Mouse (Mus musculus) testis, adult 2 months (tissue): ENCODE measurements at regions not wholly inside any gene's neighbourhood (a gene's known extent, or its start where the extent isn't known, plus 50 kb on each side); places are given as distances from the start of the nearest gene placed in this dataset.

Experiments
- H3K27ac ChIP-seq: fragments of 200-500 bp; 2 replicates; pipeline ENCODE4 v1.5.1; 2012; ENCODE audit warnings: low read depth, low read length; ENCODE audit not compliant: control insufficient read depth, insufficient read depth
- H3K27me3 ChIP-seq: fragments of 200-500 bp; 2 replicates; pipeline ENCODE4 v1.6.1; 2012; ENCODE audit warnings: mild to moderate bottlenecking, low read length, moderate library complexity; ENCODE audit not compliant: control insufficient read depth, insufficient read depth
- H3K36me3 ChIP-seq: fragments of 200-500 bp; 2 replicates; pipeline ENCODE4 v1.6.1; 2012; ENCODE audit warnings: mild to moderate bottlenecking, low read length; ENCODE audit not compliant: control insufficient read depth, insufficient read depth
- H3K4me1 ChIP-seq: fragments of 200-500 bp; 2 replicates; pipeline ENCODE4 v1.6.1; 2012; ENCODE audit warnings: low read length; ENCODE audit not compliant: control insufficient read depth, insufficient read depth
- H3K4me3 ChIP-seq: fragments of 200-500 bp; 2 replicates; pipeline ENCODE4 v1.5.1; 2012; ENCODE audit warnings: low read depth, mild to moderate bottlenecking, low read length, moderate library complexity, mixed read lengths; ENCODE audit not compliant: control insufficient read depth
- CTCF ChIP-seq: fragments of 200-500 bp; IDR thresholded peaks from 2 replicates; pipeline ENCODE4 v1.5.1; 2012; ENCODE audit warnings: low read depth, mild to moderate bottlenecking, inconsistent platforms, low read length, moderate library complexity; ENCODE audit not compliant: control insufficient read depth, insufficient read depth, insufficient replicate concordance
- POLR2A ChIP-seq: fragments of 200-500 bp; IDR thresholded peaks from 2 replicates; pipeline ENCODE4 v1.6.1; 2012; ENCODE audit warnings: low read depth, mild to moderate bottlenecking, inconsistent platforms, low read length, moderate library complexity; ENCODE audit not compliant: control insufficient read depth

DNA sequence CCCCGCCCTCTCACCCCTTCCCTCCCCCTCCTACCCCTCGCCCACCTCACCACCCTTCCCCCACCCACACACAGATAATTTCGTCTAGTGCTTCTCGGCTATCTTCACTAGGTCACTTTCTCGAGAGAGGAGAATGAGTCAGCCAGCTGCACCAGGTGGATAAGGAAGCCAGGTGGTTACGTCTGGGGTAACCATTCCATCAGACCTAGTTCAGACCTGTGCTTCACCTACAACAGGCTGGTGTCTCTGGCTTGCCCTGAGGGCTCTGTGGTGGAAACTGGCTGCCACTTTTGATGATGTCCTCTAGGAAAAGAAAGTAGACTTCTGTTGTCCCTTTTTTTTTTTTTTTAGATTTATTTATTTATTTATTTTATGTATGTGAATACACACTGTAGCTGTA lies 151.5 kb upstream of the Arid2 start:
- Histone ChIP-seq H3K27ac (no peak overlapping the region), H3K4me3 (no peak overlapping the region), H3K27me3 (no peaks in the 10 kb centered on the region)

DNA sequence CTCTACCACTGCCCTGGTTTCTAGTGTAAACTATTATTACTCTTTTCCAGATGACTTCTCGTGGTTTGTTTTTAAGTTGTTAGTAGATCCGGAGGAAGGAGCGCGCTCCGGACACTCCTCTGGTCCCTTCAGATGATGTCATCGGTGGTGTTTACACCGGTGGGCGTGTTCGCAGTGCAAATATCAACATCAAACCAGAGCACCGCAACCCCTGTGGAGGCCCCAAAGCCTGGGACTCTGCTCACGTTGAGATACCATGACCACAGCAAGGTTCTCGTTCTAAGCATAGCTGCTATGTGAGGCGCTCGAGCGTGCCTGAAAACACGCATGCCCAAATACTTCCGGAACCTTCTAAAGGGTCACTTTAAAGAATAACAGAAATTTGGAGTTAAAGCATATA lies 149.8 kb upstream of the Arid2 start:
- Histone ChIP-seq H3K36me3 (no peaks in the 10 kb centered on the region), H3K4me3 (no peak overlapping the region), H3K27ac (no peak overlapping the region), H3K4me1 (peaks cover 4% of the 10 kb centered on the region), H3K27me3 (no peaks in the 10 kb centered on the region)
- TF ChIP-seq CTCF (no peak), POLR2A (no peak)

More for the DNA sequence above, 151.5 kb upstream of the Arid2 start:
- TF ChIP-seq CTCF (no peak), POLR2A (no peak)
- no peaks in the 10 kb centered on the region for H3K36me3 ChIP-seq
- peaks cover 4% of the 10 kb centered on the region for H3K4me1 ChIP-seq

GRCm38 (mm10) chr15:96137945-96138344 lies 149.4 kb upstream of the Arid2 start:
- no peak for TF ChIP-seq POLR2A
- peaks cover 4% of the 10 kb centered on the region for H3K4me1 ChIP-seq
- H3K4me3 ChIP-seq, result no peak overlapping the region
- no peaks in the 10 kb centered on the region for H3K36me3 ChIP-seq
- H3K27ac ChIP-seq, result no peak overlapping the region
- H3K27me3 ChIP-seq, result no peaks in the 10 kb centered on the region

- H3K4me3 ChIP-seq, result no peak overlapping the region
- H3K4me1 ChIP-seq, result no peaks in the 10 kb centered on the region
- TF ChIP-seq CTCF (no peak), POLR2A (no peak)
- H3K36me3 ChIP-seq, result no peaks in the 10 kb centered on the region
- no peak overlapping the region for H3K27ac ChIP-seq
- no peaks in the 10 kb centered on the region for H3K27me3 ChIP-seq
Measured at GRCm38 (mm10) chr15:96153489-96153888, 133.8 kb upstream of the Arid2 start.

- H3K27me3 ChIP-seq, result no peaks in the 10 kb centered on the region
- H3K4me3 ChIP-seq, result no peak overlapping the region
- no peaks in the 10 kb centered on the region for H3K36me3 ChIP-seq
- no peak overlapping the region for H3K27ac ChIP-seq
- TF ChIP-seq POLR2A, result no peak
- TF ChIP-seq CTCF, result no peak
- no peaks in the 10 kb centered on the region for H3K4me1 ChIP-seq
Measured at GRCm38 (mm10) chr15:96158321-96158720, 129.0 kb upstream of the Arid2 start.

GRCm38 (mm10) chr15:96164771-96165431 lies 122.4 kb upstream of the Arid2 start:
- no peaks in the 10 kb centered on the region for H3K36me3 ChIP-seq
- no peaks in the 10 kb centered on the region for H3K4me1 ChIP-seq
- no peaks in the 10 kb centered on the region for H3K27me3 ChIP-seq
- TF ChIP-seq POLR2A (no peak), CTCF (no peak)
- no peak overlapping the region for H3K4me3 ChIP-seq
- no peak overlapping the region for H3K27ac ChIP-seq

DNA sequence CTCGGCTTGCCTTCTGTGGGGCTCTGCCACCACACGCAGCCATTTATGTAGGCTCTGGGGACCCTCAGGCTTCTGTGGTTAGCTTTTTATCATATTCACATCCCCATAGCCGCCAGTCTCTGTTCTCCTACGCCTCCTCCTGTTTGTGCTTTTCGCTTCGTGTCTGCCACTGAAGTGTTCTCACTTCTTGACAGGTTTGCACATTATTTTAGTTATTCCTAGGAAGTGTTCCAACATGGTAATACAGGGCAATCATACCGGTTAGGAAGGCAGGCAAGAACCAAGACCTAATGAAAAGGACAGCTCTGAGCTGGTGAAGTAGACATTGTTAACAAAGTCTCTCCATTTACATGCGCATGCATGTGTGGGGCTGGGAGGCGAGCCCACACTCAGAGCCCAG lies 120.1 kb upstream of the Arid2 start:
- Histone ChIP-seq H3K4me1 (peaks cover 5% of the 10 kb centered on the region), H3K36me3 (no peaks in the 10 kb centered on the region), H3K27me3 (no peaks in the 10 kb centered on the region), H3K27ac (no peak overlapping the region), H3K4me3 (no peak overlapping the region)
- no peak for TF ChIP-seq POLR2A
- no peak for TF ChIP-seq CTCF

- no peak for TF ChIP-seq POLR2A
- H3K27me3 ChIP-seq, result no peaks in the 10 kb centered on the region
- peaks cover 5% of the 10 kb centered on the region for H3K4me1 ChIP-seq
- H3K4me3 ChIP-seq, result no peak overlapping the region; the same call in none of the 2 replicates
- no peak overlapping the region for H3K27ac ChIP-seq
- H3K36me3 ChIP-seq, result no peaks in the 10 kb centered on the region
Measured at GRCm38 (mm10) chr15:96169726-96170467, 117.4 kb upstream of the Arid2 start.
